Mouse (Mus musculus) olfactory bulb, adult 2 months (tissue): ENCODE measurements around the gene Colgalt2.

Experiments used
- CTCF ChIP-seq: fragments of 200-500 bp; IDR thresholded peaks from 2 replicates; pipeline ENCODE4 v1.5.1; 2012; ENCODE audit warnings: low read depth, mild to moderate bottlenecking, low read length, moderate library complexity; ENCODE audit not compliant: insufficient read depth
- POLR2A ChIP-seq: fragments of 200-500 bp; IDR thresholded peaks from 2 replicates; pipeline ENCODE4 v1.6.1; 2012; ENCODE audit warnings: mild to moderate bottlenecking, low read depth, low read length, moderate library complexity; ENCODE audit not compliant: insufficient read depth

DNA sequence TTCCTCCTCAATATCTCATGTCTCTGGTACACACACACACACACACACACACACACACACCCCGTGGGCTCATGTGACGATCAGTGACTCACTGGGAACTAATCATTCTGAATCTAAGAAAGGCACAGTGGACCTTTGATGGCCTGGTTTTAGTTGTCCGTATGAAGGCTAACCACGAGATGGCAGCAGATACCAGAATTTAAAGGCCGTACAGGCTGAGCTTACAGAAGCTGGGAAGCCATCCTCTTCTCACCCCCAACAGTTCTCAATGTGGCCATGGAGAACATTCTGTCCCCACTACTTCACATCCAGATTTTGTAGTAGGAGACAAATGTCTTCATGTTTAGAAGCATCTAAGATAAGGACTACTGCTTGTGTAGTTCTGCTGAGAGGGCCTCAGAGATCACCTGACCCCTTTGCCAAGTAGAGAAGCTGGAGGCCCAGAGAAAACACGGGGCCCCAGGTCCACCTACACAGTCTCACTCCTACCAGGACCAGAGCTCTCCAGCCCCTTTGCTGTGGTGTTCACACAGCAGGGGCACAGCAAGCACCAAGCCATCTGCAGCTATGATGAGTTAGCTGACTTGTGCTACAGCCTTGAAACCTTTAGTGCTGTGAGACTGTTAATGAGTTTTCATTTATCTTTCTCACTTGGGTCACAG is 125.5 kb downstream of the Colgalt2 start:
- TF ChIP-seq POLR2A = no peak
- TF ChIP-seq CTCF = no peak
